Mouse (Mus musculus) neural tube, embryonic 14.5 days (tissue): ENCODE data around the gene Frzb. TPM values are rescaled to one million over a fixed set of nuclear protein-coding genes. Genes with fewer than 3 reads are reported as not detected.

Experiments used
- ATAC-seq: fragments of 200-750 bp; cut with Nextera tagmentation; 2 replicates; pipeline ENCODE4 v1.8.0; 2017; ENCODE audit warnings: low read depth, mild to moderate bottlenecking, moderate TSS enrichment, moderate library complexity
- H3K27ac ChIP-seq: fragments of 300-500 bp; sonication (generic); 2 replicates; pipeline ENCODE4 v1.5.1; 2014; ENCODE audit warnings: low read depth, mild to moderate bottlenecking, control low read depth, low read length, moderate library complexity, mixed read lengths
- H3K27me3 ChIP-seq: fragments of 300-500 bp; sonication (generic); 2 replicates; pipeline ENCODE4 v1.6.1; 2014; ENCODE audit warnings: low read length; ENCODE audit not compliant: control insufficient read depth, insufficient read depth
- H3K36me3 ChIP-seq: fragments of 300-500 bp; sonication (generic); 2 replicates; pipeline ENCODE4 v1.6.1; 2014; ENCODE audit warnings: low read length, mixed read lengths; ENCODE audit not compliant: control insufficient read depth, insufficient read depth
- H3K4me1 ChIP-seq: fragments of 300-500 bp; sonication (generic); 2 replicates; pipeline ENCODE4 v1.6.1; 2014; ENCODE audit warnings: low read length; ENCODE audit not compliant: control insufficient read depth, insufficient read depth
- H3K4me2 ChIP-seq: fragments of 300-500 bp; sonication (generic); 2 replicates; pipeline ENCODE4 v1.6.1; 2014; ENCODE audit warnings: mild to moderate bottlenecking, low read depth, low read length, control low read depth
- H3K4me3 ChIP-seq: fragments of 300-500 bp; sonication (generic); 2 replicates; pipeline ENCODE4 v1.5.1; 2014; ENCODE audit warnings: low read depth, low read length, control low read depth, mixed read lengths
- H3K9ac ChIP-seq: fragments of 300-500 bp; sonication (generic); replicated peaks from 2 replicates; pipeline ENCODE4 v1.6.1; 2014; ENCODE audit warnings: low read depth, mild to moderate bottlenecking, control low read depth, low read length, mixed read lengths
- H3K9me3 ChIP-seq: fragments of 300-500 bp; sonication (generic); 2 replicates; pipeline ENCODE4 v1.6.1; 2016; ENCODE audit warnings: low read length; ENCODE audit not compliant: control insufficient read depth
- WGBS: fragments of 180-500 bp; shearing (Covaris S2); extraction: QIAGEN DNeasy Blood & Tissue Kit; methylation state at CpG from one replicate; pipeline ENCODE4 v1.1.7; 2014; 5-methylcytosine and 5-hydroxymethylcytosine counted together
- polyA plus RNA-seq: library from polyadenylated mRNA; unstranded; fragments of >200 nt; fragmentation: Nextera tagmentation; extraction: Ambion mirVana; gene quantifications from 2 replicates; pipeline ENCODE4 v1.2.1, GENCODE M21; 2014

Frzb gene
- polyA plus RNA-seq, 1 experiment from 2014 or later = 41.7 TPM

- 84% methylated on average over 8 of the region's 8 CpGs for WGBS
- Histone ChIP-seq H3K27ac (no peak overlapping the region), H3K9ac (no peak overlapping the region), H3K9me3 (no peaks in the 10 kb centered on the region), H3K4me2 (no peak overlapping the region), H3K4me1 (no peaks in the 10 kb centered on the region), H3K4me3 (no peak overlapping the region), H3K36me3 (no peaks in the 10 kb centered on the region), H3K27me3 (no peaks in the 10 kb centered on the region)
- no peak for ATAC-seq
These were observed 76.0 kb downstream of the Frzb start for GRCm38 (mm10) chr2:80371458-80371857.

Other genes with a start within 250 kb of the Frzb start
- not detected in 2 replicates for gene Prdx6b, start 155.2 kb downstream of the Frzb start, polyA plus RNA-seq
- gene Dnajc10, start 132.2 kb downstream of the Frzb start, polyA plus RNA-seq = 70.2 and 85.1 TPM in 2 replicates
- 95.0 and 101 TPM in 2 replicates for gene Nckap1, start 133.8 kb upstream of the Frzb start, polyA plus RNA-seq
- gene Dusp19, start 169.4 kb upstream of the Frzb start, polyA plus RNA-seq = 20.6 and 22.4 TPM in 2 replicates
- gene Nup35, start 169.6 kb upstream of the Frzb start, polyA plus RNA-seq = 57.1 and 58.7 TPM in 2 replicates